Mouse (Mus musculus): ENCODE results near the gene Ank3. TPM values are rescaled to one million over a fixed set of nuclear protein-coding genes. Genes with fewer than 3 reads are reported as not detected.
A peak's percentile ranks its signal among the peaks of the same experiment; 100 is the strongest.

Gene Ank3
- polyA plus RNA-seq, 1 experiment from 2014 or later, result 48.9 TPM

- Histone ChIP-seq H3K27me3 (ENCODE audit: control insufficient read depth, insufficient read depth, low read length) (no peaks in the 10 kb centered on the region), H3K4me2 (peak overlapping the region; percentile 16; the same call in 1 of the 2 replicates), H3K9ac (ENCODE audit: low read depth, low read length) (no peak overlapping the region), H3K9me3 (replicated peaks; ENCODE audit: control insufficient read depth, low read length) (no peaks in the 10 kb centered on the region), H3K36me3 (ENCODE audit: control insufficient read depth, insufficient read depth, low read length) (no peaks in the 10 kb centered on the region), H3K4me1 (ENCODE audit: control insufficient read depth, insufficient read depth, low read length) (peaks cover 38% of the 10 kb centered on the region), H3K27ac (ENCODE audit: low read depth, low read length) (no peak overlapping the region), H3K4me3 (ENCODE audit: low read depth, low read length) (no peak overlapping the region)
- 25% methylated on average over 7 of the region's 7 CpGs for WGBS (ENCODE audit: insufficient replicate concordance)
- no peak for ATAC-seq (replicated peaks; ENCODE audit: insufficient number of reproducible peaks, low FRiP score, low TSS enrichment)
Observed at GRCm38 (mm10) chr10:69573054-69573453, 174.5 kb downstream of the Ank3 start.

- Histone ChIP-seq H3K9ac (ENCODE audit: low read depth, low read length) (no peak overlapping the region), H3K4me3 (ENCODE audit: low read depth, low read length) (no peak overlapping the region), H3K27ac (ENCODE audit: low read depth, low read length) (no peak overlapping the region), H3K4me1 (ENCODE audit: control insufficient read depth, insufficient read depth, low read length) (peaks cover 41% of the 10 kb centered on the region), H3K4me2 (peak overlapping the region; percentile 58), H3K9me3 (replicated peaks; ENCODE audit: control insufficient read depth, low read length) (no peaks in the 10 kb centered on the region), H3K36me3 (ENCODE audit: control insufficient read depth, insufficient read depth, low read length) (no peaks in the 10 kb centered on the region), H3K27me3 (ENCODE audit: control insufficient read depth, insufficient read depth, low read length) (no peaks in the 10 kb centered on the region)
- no peak for ATAC-seq (replicated peaks; ENCODE audit: insufficient number of reproducible peaks, low FRiP score, low TSS enrichment)
- WGBS (ENCODE audit: insufficient replicate concordance), result 9% methylated on average over 3 of the region's 3 CpGs
Observed at GRCm38 (mm10) chr10:69573746-69574145, 175.2 kb downstream of the Ank3 start.

- ATAC-seq (replicated peaks; ENCODE audit: insufficient number of reproducible peaks, low FRiP score, low TSS enrichment), result no peak
- H3K36me3 ChIP-seq (ENCODE audit: control insufficient read depth, insufficient read depth, low read length), result no peaks in the 10 kb centered on the region
- peak overlapping the region; percentile 58 for H3K4me2 ChIP-seq
- H3K27ac ChIP-seq (ENCODE audit: low read depth, low read length), result no peak overlapping the region
- no peak overlapping the region for H3K9ac ChIP-seq (ENCODE audit: low read depth, low read length)
- 3% methylated on average over 11 of the region's 11 CpGs for WGBS (ENCODE audit: insufficient replicate concordance)
- H3K27me3 ChIP-seq (ENCODE audit: control insufficient read depth, insufficient read depth, low read length), result no peaks in the 10 kb centered on the region
- no peaks in the 10 kb centered on the region for H3K9me3 ChIP-seq (replicated peaks; ENCODE audit: control insufficient read depth, low read length)
- peaks cover 41% of the 10 kb centered on the region for H3K4me1 ChIP-seq (ENCODE audit: control insufficient read depth, insufficient read depth, low read length)
- H3K4me3 ChIP-seq (ENCODE audit: low read depth, low read length), result 0 out of 2 replicates have a peak overlapping the region, but pooled peaks have one; percentile 14
Observed at GRCm38 (mm10) chr10:69574190-69574663, 175.7 kb downstream of the Ank3 start.

GRCm38 (mm10) chr10:69574894-69575293 is 176.3 kb downstream of the Ank3 start:
- H3K4me3 ChIP-seq (ENCODE audit: low read depth, low read length), result no peak overlapping the region
- WGBS (ENCODE audit: insufficient replicate concordance), result 40% methylated on average over 9 of the region's 9 CpGs
- no peak overlapping the region for H3K27ac ChIP-seq (ENCODE audit: low read depth, low read length)
- no peak for ATAC-seq (replicated peaks; ENCODE audit: insufficient number of reproducible peaks, low FRiP score, low TSS enrichment)
- no peak overlapping the region for H3K9ac ChIP-seq (ENCODE audit: low read depth, low read length)
- peaks cover 44% of the 10 kb centered on the region for H3K4me1 ChIP-seq (ENCODE audit: control insufficient read depth, insufficient read depth, low read length)
- H3K9me3 ChIP-seq (replicated peaks; ENCODE audit: control insufficient read depth, low read length), result no peaks in the 10 kb centered on the region
- no peak overlapping the region for H3K4me2 ChIP-seq
- H3K36me3 ChIP-seq (ENCODE audit: control insufficient read depth, insufficient read depth, low read length), result no peaks in the 10 kb centered on the region
- H3K27me3 ChIP-seq (ENCODE audit: control insufficient read depth, insufficient read depth, low read length), result no peaks in the 10 kb centered on the region

GRCm38 (mm10) chr10:69575451-69575850 is 176.9 kb downstream of the Ank3 start:
- no peak overlapping the region for H3K4me3 ChIP-seq (ENCODE audit: low read depth, low read length)
- H3K36me3 ChIP-seq (ENCODE audit: control insufficient read depth, insufficient read depth, low read length), result no peaks in the 10 kb centered on the region

GRCm38 (mm10) chr10:69576264-69576663 is 177.7 kb downstream of the Ank3 start:
- Histone ChIP-seq H3K36me3 (ENCODE audit: control insufficient read depth, insufficient read depth, low read length) (no peaks in the 10 kb centered on the region), H3K4me1 (ENCODE audit: control insufficient read depth, insufficient read depth, low read length) (peaks cover 40% of the 10 kb centered on the region), H3K4me3 (ENCODE audit: low read depth, low read length) (no peak overlapping the region), H3K27ac (ENCODE audit: low read depth, low read length) (no peak overlapping the region), H3K9ac (ENCODE audit: low read depth, low read length) (no peak overlapping the region), H3K27me3 (ENCODE audit: control insufficient read depth, insufficient read depth, low read length) (no peaks in the 10 kb centered on the region), H3K4me2 (no peak overlapping the region), H3K9me3 (replicated peaks; ENCODE audit: control insufficient read depth, low read length) (no peaks in the 10 kb centered on the region)
- WGBS (ENCODE audit: insufficient replicate concordance), result 77% methylated on average over 7 of the region's 7 CpGs
- no peak for ATAC-seq (replicated peaks; ENCODE audit: insufficient number of reproducible peaks, low FRiP score, low TSS enrichment)

More at GRCm38 (mm10) chr10:69575451-69575850, 176.9 kb downstream of the Ank3 start:
- no peak overlapping the region for H3K4me2 ChIP-seq
- no peaks in the 10 kb centered on the region for H3K9me3 ChIP-seq (replicated peaks; ENCODE audit: control insufficient read depth, low read length)
- H3K9ac ChIP-seq (ENCODE audit: low read depth, low read length), result no peak overlapping the region
- H3K4me1 ChIP-seq (ENCODE audit: control insufficient read depth, insufficient read depth, low read length), result peaks cover 45% of the 10 kb centered on the region
- no peak overlapping the region for H3K27ac ChIP-seq (ENCODE audit: low read depth, low read length)
- ATAC-seq (replicated peaks; ENCODE audit: insufficient number of reproducible peaks, low FRiP score, low TSS enrichment), result no peak
- no peaks in the 10 kb centered on the region for H3K27me3 ChIP-seq (ENCODE audit: control insufficient read depth, insufficient read depth, low read length)
- 68% methylated on average over 6 of the region's 6 CpGs for WGBS (ENCODE audit: insufficient replicate concordance)

- ATAC-seq (replicated peaks; ENCODE audit: insufficient number of reproducible peaks, low FRiP score, low TSS enrichment), result no peak
- Histone ChIP-seq H3K9me3 (replicated peaks; ENCODE audit: control insufficient read depth, low read length) (no peaks in the 10 kb centered on the region), H3K4me2 (no peak overlapping the region), H3K4me1 (ENCODE audit: control insufficient read depth, insufficient read depth, low read length) (peaks cover 36% of the 10 kb centered on the region), H3K27ac (ENCODE audit: low read depth, low read length) (no peak overlapping the region), H3K27me3 (ENCODE audit: control insufficient read depth, insufficient read depth, low read length) (no peaks in the 10 kb centered on the region), H3K36me3 (ENCODE audit: control insufficient read depth, insufficient read depth, low read length) (no peaks in the 10 kb centered on the region), H3K4me3 (ENCODE audit: low read depth, low read length) (no peak overlapping the region), H3K9ac (ENCODE audit: low read depth, low read length) (no peak overlapping the region)
- 63% methylated on average over 15 of the region's 15 CpGs for WGBS (ENCODE audit: insufficient replicate concordance)
Observed at GRCm38 (mm10) chr10:69577061-69577728, 178.6 kb downstream of the Ank3 start.

GRCm38 (mm10) chr10:69577729-69578061 is 179.1 kb downstream of the Ank3 start:
- Histone ChIP-seq H3K27me3 (ENCODE audit: control insufficient read depth, insufficient read depth, low read length) (no peaks in the 10 kb centered on the region), H3K9ac (ENCODE audit: low read depth, low read length) (no peak overlapping the region), H3K36me3 (ENCODE audit: control insufficient read depth, insufficient read depth, low read length) (no peaks in the 10 kb centered on the region), H3K4me2 (no peak overlapping the region), H3K4me1 (ENCODE audit: control insufficient read depth, insufficient read depth, low read length) (peaks cover 33% of the 10 kb centered on the region), H3K27ac (ENCODE audit: low read depth, low read length) (no peak overlapping the region), H3K9me3 (replicated peaks; ENCODE audit: control insufficient read depth, low read length) (no peaks in the 10 kb centered on the region), H3K4me3 (ENCODE audit: low read depth, low read length) (no peak overlapping the region)
- no peak for ATAC-seq (replicated peaks; ENCODE audit: insufficient number of reproducible peaks, low FRiP score, low TSS enrichment)
- 77% methylated on average over 7 of the region's 7 CpGs for WGBS (ENCODE audit: insufficient replicate concordance)

- Histone ChIP-seq H3K9me3 (replicated peaks; ENCODE audit: control insufficient read depth, low read length) (no peaks in the 10 kb centered on the region), H3K36me3 (ENCODE audit: control insufficient read depth, insufficient read depth, low read length) (no peaks in the 10 kb centered on the region), H3K9ac (ENCODE audit: low read depth, low read length) (no peak overlapping the region), H3K27ac (ENCODE audit: low read depth, low read length) (peak overlapping the region; percentile 59), H3K4me3 (ENCODE audit: low read depth, low read length) (no peak overlapping the region), H3K4me1 (ENCODE audit: control insufficient read depth, insufficient read depth, low read length) (peaks cover 27% of the 10 kb centered on the region), H3K4me2 (peak overlapping the region; percentile 34; the same call in 1 of the 2 replicates), H3K27me3 (ENCODE audit: control insufficient read depth, insufficient read depth, low read length) (no peaks in the 10 kb centered on the region)
- 43% methylated on average over 12 of the region's 12 CpGs for WGBS (ENCODE audit: insufficient replicate concordance)
- ATAC-seq (replicated peaks; ENCODE audit: insufficient number of reproducible peaks, low FRiP score, low TSS enrichment), result no peak
Observed at GRCm38 (mm10) chr10:69579585-69579984, 181.0 kb downstream of the Ank3 start.
